Mouse (Mus musculus): ENCODE measurements around the gene Snapc1.
A peak's percentile ranks its signal among the peaks of the same experiment; 100 is the strongest.

The Snapc1 gene

DNA sequence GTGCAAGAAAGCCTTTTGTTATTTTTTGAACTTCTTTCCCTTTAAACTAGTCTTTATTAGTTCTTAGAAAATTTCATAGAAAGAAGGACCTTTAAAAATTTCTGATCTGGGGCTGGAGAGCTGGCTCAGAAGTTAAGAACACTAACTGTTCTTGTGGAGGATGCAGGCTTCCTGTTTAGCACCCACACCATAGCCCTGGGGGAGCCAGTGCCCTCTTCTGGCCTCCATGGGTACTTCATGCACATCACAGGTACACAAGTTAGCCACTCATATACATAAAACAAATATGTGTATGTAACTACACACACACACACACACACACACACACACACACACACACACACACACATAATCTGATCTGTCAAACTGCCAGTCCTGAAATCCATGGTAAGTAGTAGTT lies 25.3 kb downstream of the Snapc1 start:
- DNase-seq (ENCODE audit: low read depth, low spot score): no peak

- DNase-seq (ENCODE audit: low read depth, low spot score): no peak
These were observed 32.6 kb downstream of the Snapc1 start for GRCm38 (mm10) chr12:73996906-73997296.

- DNase-seq (ENCODE audit: low read depth, low spot score): no peak
These were observed 33.2 kb downstream of the Snapc1 start, which contains the start of gene Syt16 for GRCm38 (mm10) chr12:73997297-73998127. Gene Syt16, plus strand, starts transcription at chr12:73997661.

DNA sequence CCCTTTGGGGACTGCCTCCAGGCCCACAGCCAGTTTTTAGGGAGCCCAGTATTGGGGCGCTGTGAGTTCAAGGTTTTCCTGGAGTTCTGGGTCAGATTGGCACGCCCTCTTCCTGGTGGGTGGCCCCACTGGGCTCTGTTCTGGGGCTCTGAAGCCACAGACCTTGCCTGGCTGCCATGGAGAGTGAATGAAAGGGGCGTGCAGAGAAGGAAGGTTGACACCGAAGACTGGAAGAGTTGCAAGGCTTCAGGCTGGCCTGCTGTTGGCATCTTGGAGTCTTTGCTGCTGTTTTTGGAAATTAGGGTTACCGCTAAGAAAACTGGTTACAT lies 33.8 kb downstream of the Snapc1 start:
- no peak for DNase-seq (ENCODE audit: low read depth, low spot score)

DNA sequence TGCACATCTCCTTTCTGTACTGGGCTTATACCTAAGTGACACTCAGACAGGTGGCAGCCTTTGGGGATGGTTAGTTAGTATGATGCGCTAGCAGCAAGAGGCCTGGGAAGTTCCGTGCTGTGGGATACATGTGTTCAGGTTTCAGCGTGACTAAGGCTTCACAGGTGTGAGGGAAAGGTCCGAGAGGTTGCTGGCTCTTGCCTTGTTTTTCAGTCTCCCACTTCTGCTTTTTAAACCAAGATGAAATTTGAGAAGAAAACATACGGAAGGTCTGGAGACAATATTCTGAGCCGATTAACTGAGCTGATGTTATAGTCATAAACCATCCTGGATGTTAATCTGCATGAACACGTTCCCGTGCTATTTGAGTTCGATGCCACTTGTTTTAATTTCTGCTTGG lies 38.2 kb downstream of the Snapc1 start:
- no peak for DNase-seq (ENCODE audit: low read depth, low spot score)

DNA sequence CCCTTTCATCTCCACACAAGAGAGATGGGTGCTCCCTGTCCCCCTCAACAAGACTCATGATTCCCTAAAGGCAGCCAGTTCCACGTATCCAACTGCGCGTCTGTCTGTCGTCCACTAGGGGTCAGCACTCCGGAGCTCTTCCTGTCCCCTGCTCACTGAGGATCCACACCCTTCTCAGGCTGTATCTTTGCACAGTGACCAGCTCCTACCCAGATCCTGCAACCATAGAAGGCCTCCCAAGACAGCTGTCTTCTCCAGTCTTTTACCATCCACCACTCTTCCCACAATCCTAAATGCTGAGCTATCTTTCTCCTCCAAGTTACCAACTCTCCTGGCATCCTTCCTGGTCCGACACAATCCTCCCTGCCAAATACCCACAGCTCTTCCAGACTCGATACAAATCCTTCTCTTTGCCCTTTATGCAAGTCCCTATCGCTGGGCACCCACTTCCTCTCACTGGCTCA lies 45.2 kb downstream of the Snapc1 start:
- peak; percentile 38 for DNase-seq (ENCODE audit: low read depth, low spot score)

- peak; percentile 33 for DNase-seq (ENCODE audit: low read depth, low spot score)
These were observed 49.5 kb downstream of the Snapc1 start for GRCm38 (mm10) chr12:74013739-74014138.

DNA sequence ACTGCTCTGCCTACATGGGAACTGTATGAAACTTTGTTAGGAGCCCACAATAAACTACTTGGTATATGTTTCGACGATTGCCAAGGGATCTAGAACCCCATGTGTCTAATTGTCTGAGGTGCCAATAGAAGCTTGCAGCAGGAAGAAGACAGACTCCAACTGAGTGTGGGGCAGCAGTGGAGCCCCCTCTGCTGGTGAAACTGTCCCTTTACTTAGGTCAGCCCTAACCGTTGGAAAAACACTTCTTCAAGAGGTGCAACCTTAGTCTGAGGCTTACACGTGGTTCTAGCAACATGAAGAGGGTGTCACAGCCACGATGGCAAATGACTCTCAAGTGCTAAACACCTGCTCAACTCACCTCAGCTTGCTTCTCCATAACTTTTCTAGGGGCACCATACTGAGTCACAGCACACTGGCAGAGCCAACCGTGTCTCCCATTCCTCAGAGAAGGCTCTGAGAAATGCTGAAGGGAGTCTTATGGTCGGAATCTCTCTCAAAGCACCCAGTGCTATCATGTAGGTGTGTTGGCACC lies 50.5 kb downstream of the Snapc1 start:
- DNase-seq (ENCODE audit: low read depth, low spot score): no peak

GRCm38 (mm10) chr12:74015491-74015890 lies 51.2 kb downstream of the Snapc1 start:
- DNase-seq (ENCODE audit: low read depth, low spot score): no peak

- no peak for DNase-seq (ENCODE audit: low read depth, low spot score)
These were observed 59.0 kb downstream of the Snapc1 start for GRCm38 (mm10) chr12:74023260-74023659.

DNA sequence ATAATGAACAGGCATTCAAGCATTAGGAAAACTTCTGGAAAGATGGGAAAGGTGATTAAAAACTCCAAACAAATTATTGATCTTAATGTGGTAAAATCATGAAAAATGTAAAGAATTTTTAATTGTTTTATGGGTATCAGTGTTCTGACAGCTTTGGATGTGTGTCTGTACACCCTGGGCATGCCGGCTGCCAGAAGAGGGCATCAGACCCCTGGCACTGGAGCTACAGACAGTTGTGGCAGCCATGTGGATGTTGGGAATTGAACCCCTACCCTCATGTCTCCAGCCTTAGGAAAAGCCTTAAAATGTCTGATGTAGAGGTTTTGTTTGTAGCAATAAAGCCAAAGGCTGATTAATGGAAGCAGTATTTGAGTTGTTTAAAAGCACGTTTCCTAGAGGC lies 60.6 kb downstream of the Snapc1 start:
- DNase-seq (ENCODE audit: low read depth, low spot score): no peak
